Mouse (Mus musculus) embryonic facial prominence, embryonic 10.5 days (tissue): Measurements from ENCODE around the gene Map2k6. TPM values are rescaled to one million over a fixed set of nuclear protein-coding genes. Genes with fewer than 3 reads are reported as not detected.
A peak's percentile ranks its signal among the peaks of the same experiment; 100 is the strongest.

Experiments used
- DNase-seq: peaks from one replicate; pipeline ENCODE4 v3.0.0-alpha.2; 2017; ENCODE audit warnings: low spot score
- H3K27ac ChIP-seq: fragments of 300-500 bp; sonication (generic); replicated peaks from 2 replicates; pipeline ENCODE4 v1.5.1; 2016; ENCODE audit warnings: mild to moderate bottlenecking
- H3K27me3 ChIP-seq: fragments of 300-500 bp; sonication (generic); replicated peaks from 2 replicates; pipeline ENCODE4 v1.6.1; 2016; ENCODE audit warnings: low read depth, mild to moderate bottlenecking; ENCODE audit not compliant: poor library complexity, severe bottlenecking
- H3K36me3 ChIP-seq: fragments of 300-500 bp; sonication (generic); replicated peaks from 2 replicates; pipeline ENCODE4 v1.6.1; 2016; ENCODE audit warnings: mild to moderate bottlenecking, moderate library complexity
- H3K4me1 ChIP-seq: fragments of 300-500 bp; sonication (generic); 2 replicates; pipeline ENCODE4 v1.6.1; 2016
- H3K4me3 ChIP-seq: fragments of 300-500 bp; sonication (generic); 2 replicates; pipeline ENCODE4 v1.5.1; 2016; ENCODE audit warnings: mild to moderate bottlenecking, moderate library complexity
- H3K9me3 ChIP-seq: fragments of 300-500 bp; sonication (generic); 2 replicates; pipeline ENCODE4 v1.6.1; 2016; ENCODE audit warnings: mild to moderate bottlenecking
- WGBS: fragments of 180-500 bp; shearing (Covaris S2); methylation state at CpG from one replicate; pipeline ENCODE4 v1.1.7; 2016; 5-methylcytosine and 5-hydroxymethylcytosine counted together
- polyA plus RNA-seq: library from polyadenylated mRNA; unstranded; fragments of >200 nt; fragmentation: Nextera tagmentation; extraction: Ambion mirVana; gene quantifications from 2 replicates; pipeline ENCODE4 v1.2.1, GENCODE M21; 2016

The Map2k6 gene
- polyA plus RNA-seq, 1 experiment from 2014 or later = 46.4 TPM

GRCm38 (mm10) chr11:110502937-110503670, 104.2 kb downstream of the Map2k6 start:
- no peak overlapping the region for H3K27ac ChIP-seq
- H3K27me3 ChIP-seq = no peaks in the 10 kb centered on the region
- no peak overlapping the region for H3K4me3 ChIP-seq
- DNase-seq = no peak
- no peaks in the 10 kb centered on the region for H3K4me1 ChIP-seq
- H3K9me3 ChIP-seq = no peaks in the 10 kb centered on the region
- H3K36me3 ChIP-seq = peaks cover 91% of the 10 kb centered on the region
- WGBS = 88% methylated on average over 11 of the region's 11 CpGs

GRCm38 (mm10) chr11:110511466-110511865, 112.5 kb downstream of the Map2k6 start:
- Histone ChIP-seq H3K27me3 (no peaks in the 10 kb centered on the region), H3K4me1 (no peaks in the 10 kb centered on the region), H3K36me3 (peaks cover 91% of the 10 kb centered on the region), H3K4me3 (no peak overlapping the region), H3K27ac (no peak overlapping the region), H3K9me3 (no peaks in the 10 kb centered on the region)
- DNase-seq = no peak
- 95% methylated on average over 7 of the region's 7 CpGs for WGBS

GRCm38 (mm10) chr11:110518648-110519047, 119.7 kb downstream of the Map2k6 start:
- H3K9me3 ChIP-seq = no peaks in the 10 kb centered on the region
- no peak for DNase-seq
- H3K4me1 ChIP-seq = no peaks in the 10 kb centered on the region
- no peaks in the 10 kb centered on the region for H3K27me3 ChIP-seq
- 98% methylated on average over 1 of the region's 1 CpGs for WGBS
- no peak overlapping the region for H3K4me3 ChIP-seq
- no peak overlapping the region for H3K27ac ChIP-seq
- H3K36me3 ChIP-seq = peaks cover 79% of the 10 kb centered on the region

- no peak for DNase-seq
- 86% methylated on average over 2 of the region's 2 CpGs for WGBS
Measured at GRCm38 (mm10) chr11:110522906-110523305, 124.0 kb downstream of the Map2k6 start.

GRCm38 (mm10) chr11:110526156-110526555, 127.2 kb downstream of the Map2k6 start:
- Histone ChIP-seq H3K9me3 (no peaks in the 10 kb centered on the region), H3K4me3 (no peak overlapping the region), H3K4me1 (no peaks in the 10 kb centered on the region), H3K27ac (no peak overlapping the region), H3K36me3 (peaks cover 15% of the 10 kb centered on the region), H3K27me3 (no peaks in the 10 kb centered on the region)
- WGBS = 95% methylated on average over 4 of the region's 4 CpGs
- DNase-seq = no peak

More at GRCm38 (mm10) chr11:110522906-110523305, 124.0 kb downstream of the Map2k6 start:
- Histone ChIP-seq H3K9me3 (no peaks in the 10 kb centered on the region), H3K4me1 (no peaks in the 10 kb centered on the region), H3K27me3 (no peaks in the 10 kb centered on the region), H3K4me3 (no peak overlapping the region), H3K27ac (no peak overlapping the region), H3K36me3 (peaks cover 47% of the 10 kb centered on the region)

GRCm38 (mm10) chr11:110531087-110531486, 132.2 kb downstream of the Map2k6 start:
- DNase-seq = no peak
- H3K4me1 ChIP-seq = no peaks in the 10 kb centered on the region
- H3K27ac ChIP-seq = no peak overlapping the region
- no peaks in the 10 kb centered on the region for H3K36me3 ChIP-seq
- no peak overlapping the region for H3K4me3 ChIP-seq
- no peaks in the 10 kb centered on the region for H3K9me3 ChIP-seq
- 66% methylated on average over 7 of the region's 7 CpGs for WGBS
- no peaks in the 10 kb centered on the region for H3K27me3 ChIP-seq

GRCm38 (mm10) chr11:110534856-110535255, 135.9 kb downstream of the Map2k6 start:
- no peaks in the 10 kb centered on the region for H3K27me3 ChIP-seq
- H3K9me3 ChIP-seq = no peaks in the 10 kb centered on the region
- no peaks in the 10 kb centered on the region for H3K36me3 ChIP-seq
- 78% methylated on average over 4 of the region's 4 CpGs for WGBS
- H3K27ac ChIP-seq = no peak overlapping the region
- DNase-seq = no peak
- no peaks in the 10 kb centered on the region for H3K4me1 ChIP-seq
- H3K4me3 ChIP-seq = no peak overlapping the region

GRCm38 (mm10) chr11:110536533-110536932, 137.6 kb downstream of the Map2k6 start:
- Histone ChIP-seq H3K4me1 (no peaks in the 10 kb centered on the region), H3K36me3 (no peaks in the 10 kb centered on the region), H3K27me3 (no peaks in the 10 kb centered on the region), H3K9me3 (peaks cover 5% of the 10 kb centered on the region), H3K27ac (no peak overlapping the region), H3K4me3 (no peak overlapping the region)
- 91% methylated on average over 2 of the region's 2 CpGs for WGBS
- DNase-seq = no peak

GRCm38 (mm10) chr11:110537602-110538001, 138.7 kb downstream of the Map2k6 start:
- H3K9me3 ChIP-seq = peaks cover 5% of the 10 kb centered on the region
- H3K27me3 ChIP-seq = no peaks in the 10 kb centered on the region
- WGBS = 14% methylated on average over 15 of the region's 15 CpGs
- H3K27ac ChIP-seq = no peak overlapping the region
- peak; percentile 77 for DNase-seq
- H3K4me1 ChIP-seq = no peaks in the 10 kb centered on the region
- H3K4me3 ChIP-seq = 0 out of 2 replicates have a peak overlapping the region, but pooled peaks have one; percentile 19
- no peaks in the 10 kb centered on the region for H3K36me3 ChIP-seq

GRCm38 (mm10) chr11:110538206-110538605, 139.3 kb downstream of the Map2k6 start:
- H3K9me3 ChIP-seq = peaks cover 5% of the 10 kb centered on the region
- H3K4me3 ChIP-seq = no peak overlapping the region
- DNase-seq = no peak
- no peaks in the 10 kb centered on the region for H3K36me3 ChIP-seq
- H3K27me3 ChIP-seq = no peaks in the 10 kb centered on the region
- H3K27ac ChIP-seq = no peak overlapping the region
- H3K4me1 ChIP-seq = no peaks in the 10 kb centered on the region
- WGBS = 83% methylated on average over 10 of the region's 10 CpGs

- Histone ChIP-seq H3K27ac (no peak overlapping the region), H3K4me1 (no peaks in the 10 kb centered on the region)
- 92% methylated on average over 4 of the region's 4 CpGs for WGBS
Measured at GRCm38 (mm10) chr11:110541933-110542332, 143.0 kb downstream of the Map2k6 start.

GRCm38 (mm10) chr11:110544419-110545210, 145.7 kb downstream of the Map2k6 start:
- no peak for DNase-seq
- Histone ChIP-seq H3K27me3 (no peaks in the 10 kb centered on the region), H3K27ac (no peak overlapping the region), H3K4me1 (no peaks in the 10 kb centered on the region), H3K9me3 (peaks cover 5% of the 10 kb centered on the region), H3K36me3 (no peaks in the 10 kb centered on the region), H3K4me3 (no peak overlapping the region)
- WGBS = 88% methylated on average over 11 of the region's 11 CpGs

More at GRCm38 (mm10) chr11:110541933-110542332, 143.0 kb downstream of the Map2k6 start:
- Histone ChIP-seq H3K4me3 (no peak overlapping the region), H3K36me3 (no peaks in the 10 kb centered on the region), H3K27me3 (no peaks in the 10 kb centered on the region), H3K9me3 (peaks cover 5% of the 10 kb centered on the region)
- no peak for DNase-seq

GRCm38 (mm10) chr11:110545416-110545815, 146.5 kb downstream of the Map2k6 start:
- Histone ChIP-seq H3K4me1 (no peaks in the 10 kb centered on the region), H3K36me3 (no peaks in the 10 kb centered on the region), H3K4me3 (no peak overlapping the region), H3K27ac (no peak overlapping the region), H3K27me3 (no peaks in the 10 kb centered on the region), H3K9me3 (peaks cover 3% of the 10 kb centered on the region)
- DNase-seq = no peak
- 88% methylated on average over 3 of the region's 3 CpGs for WGBS
